Mouse (Mus musculus): ENCODE measurements around the gene Slc37a4. TPM values are rescaled to one million over a fixed set of nuclear protein-coding genes. Genes with fewer than 3 reads are reported as not detected.
"Not testable (repeated sequence)": the region's sequence is repeated elsewhere in the genome, so short reads cannot be mapped to it uniquely, and the experiment has no call there.

The Slc37a4 gene
- polyA plus RNA-seq, 1 experiment = 19.2 TPM

- Histone ChIP-seq H3K4me1 (ENCODE audit: control insufficient read depth, insufficient read depth, insufficient read length, low read length) (peaks cover 6% of the 10 kb centered on the region; the same call in 1 of the 2 replicates), H3K4me3 (ENCODE audit: insufficient read depth, low read depth, low read length) (peak within 1 kb of the TSS; percentile 86), H3K27ac (replicated peaks; ENCODE audit: low read depth, low read length) (peak within 1 kb of the TSS; percentile 77)
Measured at GRCm38 (mm10) chr9:44379054-44379834, 17.4 kb upstream of the Slc37a4 start, which contains the start of gene Hyou1. TSS of gene Hyou1 (plus strand) at chr9:44379490.

- Histone ChIP-seq H3K4me1 (ENCODE audit: control insufficient read depth, insufficient read depth, insufficient read length, low read length) (peaks cover 6% of the 10 kb centered on the region; the same call in 1 of the 2 replicates), H3K4me3 (ENCODE audit: insufficient read depth, low read depth, low read length) (peak overlapping the region; percentile 79), H3K27ac (replicated peaks; ENCODE audit: low read depth, low read length) (peak overlapping the region; percentile 77)
Measured at GRCm38 (mm10) chr9:44379862-44380261, 16.8 kb upstream of the Slc37a4 start.

GRCm38 (mm10) chr9:44384596-44384995 is 12.1 kb upstream of the Slc37a4 start:
- peaks cover 6% of the 10 kb centered on the region; the same call in 1 of the 2 replicates for H3K4me1 ChIP-seq (ENCODE audit: control insufficient read depth, insufficient read depth, insufficient read length, low read length)
- no peak overlapping the region for H3K27ac ChIP-seq (replicated peaks; ENCODE audit: low read depth, low read length)
- H3K4me3 ChIP-seq (ENCODE audit: insufficient read depth, low read depth, low read length) = no peak overlapping the region

GRCm38 (mm10) chr9:44387221-44387620 is 9.4 kb upstream of the Slc37a4 start:
- Histone ChIP-seq H3K4me1 (ENCODE audit: control insufficient read depth, insufficient read depth, insufficient read length, low read length) (no peaks in the 10 kb centered on the region), H3K4me3 (ENCODE audit: insufficient read depth, low read depth, low read length) (no peak overlapping the region), H3K27ac (replicated peaks; ENCODE audit: low read depth, low read length) (no peak overlapping the region)

GRCm38 (mm10) chr9:44389273-44389672 is 7.4 kb upstream of the Slc37a4 start:
- Histone ChIP-seq H3K4me1 (ENCODE audit: control insufficient read depth, insufficient read depth, insufficient read length, low read length) (no peaks in the 10 kb centered on the region), H3K27ac (replicated peaks; ENCODE audit: low read depth, low read length) (no peak overlapping the region), H3K4me3 (ENCODE audit: insufficient read depth, low read depth, low read length) (no peak overlapping the region)

- Histone ChIP-seq H3K27ac (replicated peaks; ENCODE audit: low read depth, low read length) (no peak overlapping the region), H3K4me1 (ENCODE audit: control insufficient read depth, insufficient read depth, insufficient read length, low read length) (peaks cover 2% of the 10 kb centered on the region; the same call in 1 of the 2 replicates), H3K4me3 (ENCODE audit: insufficient read depth, low read depth, low read length) (no peak overlapping the region)
Measured at GRCm38 (mm10) chr9:44391466-44391865, 5.2 kb upstream of the Slc37a4 start.

- Histone ChIP-seq H3K4me3 (ENCODE audit: insufficient read depth, low read depth, low read length) (no peak overlapping the region; the same call in 1 of the 2 replicates), H3K4me1 (ENCODE audit: control insufficient read depth, insufficient read depth, insufficient read length, low read length) (peaks cover 12% of the 10 kb centered on the region), H3K27ac (replicated peaks; ENCODE audit: low read depth, low read length) (no peak overlapping the region)
Measured at GRCm38 (mm10) chr9:44398087-44398486, 1.4 kb downstream of the Slc37a4 start.

- Histone ChIP-seq H3K4me1 (ENCODE audit: control insufficient read depth, insufficient read depth, insufficient read length, low read length) (peaks cover 12% of the 10 kb centered on the region), H3K4me3 (ENCODE audit: insufficient read depth, low read depth, low read length) (no peak overlapping the region; the same call in 1 of the 2 replicates), H3K27ac (replicated peaks; ENCODE audit: low read depth, low read length) (no peak overlapping the region)
Measured at GRCm38 (mm10) chr9:44398551-44398950, 1.9 kb downstream of the Slc37a4 start.

- Histone ChIP-seq H3K4me1 (ENCODE audit: control insufficient read depth, insufficient read depth, insufficient read length, low read length) (peaks cover 12% of the 10 kb centered on the region), H3K27ac (replicated peaks; ENCODE audit: low read depth, low read length) (no peak overlapping the region), H3K4me3 (ENCODE audit: insufficient read depth, low read depth, low read length) (no peak overlapping the region)
Measured at GRCm38 (mm10) chr9:44399114-44399794, 2.6 kb downstream of the Slc37a4 start.

GRCm38 (mm10) chr9:44399795-44400114 is 3.1 kb downstream of the Slc37a4 start:
- peaks cover 12% of the 10 kb centered on the region for H3K4me1 ChIP-seq (ENCODE audit: control insufficient read depth, insufficient read depth, insufficient read length, low read length)
- H3K4me3 ChIP-seq (ENCODE audit: insufficient read depth, low read depth, low read length) = no peak overlapping the region
- no peak overlapping the region for H3K27ac ChIP-seq (replicated peaks; ENCODE audit: low read depth, low read length)

GRCm38 (mm10) chr9:44401081-44401480 is 4.4 kb downstream of the Slc37a4 start:
- peaks cover 11% of the 10 kb centered on the region for H3K4me1 ChIP-seq (ENCODE audit: control insufficient read depth, insufficient read depth, insufficient read length, low read length)
- no peak overlapping the region for H3K4me3 ChIP-seq (ENCODE audit: insufficient read depth, low read depth, low read length)
- H3K27ac ChIP-seq (replicated peaks; ENCODE audit: low read depth, low read length) = peak overlapping the region; percentile 11; the same call in 1 of the 2 replicates

- H3K4me3 ChIP-seq (ENCODE audit: insufficient read depth, low read depth, low read length) = no peak overlapping the region
- H3K4me1 ChIP-seq (ENCODE audit: control insufficient read depth, insufficient read depth, insufficient read length, low read length) = peaks cover 8% of the 10 kb centered on the region
- no peak overlapping the region for H3K27ac ChIP-seq (replicated peaks; ENCODE audit: low read depth, low read length)
Measured at GRCm38 (mm10) chr9:44405011-44405410, 8.4 kb downstream of the Slc37a4 start.

- H3K4me1 ChIP-seq (ENCODE audit: control insufficient read depth, insufficient read depth, insufficient read length, low read length) = no peaks in the 10 kb centered on the region
- peak within 1 kb of the TSS; percentile 88 for H3K4me3 ChIP-seq (ENCODE audit: insufficient read depth, low read depth, low read length)
- peak within 1 kb of the TSS; percentile 97 for H3K27ac ChIP-seq (replicated peaks; ENCODE audit: low read depth, low read length)
Measured at GRCm38 (mm10) chr9:44406906-44407751, 10.5 kb downstream of the Slc37a4 start, which contains the start of the genes Rps25 and Trappc4. TSS of gene Rps25 (plus strand) at chr9:44407139. TSS of gene Trappc4 (minus strand) at chr9:44407600.

- Histone ChIP-seq H3K4me3 (ENCODE audit: insufficient read depth, low read depth, low read length) (peak overlapping the region; percentile 88), H3K27ac (replicated peaks; ENCODE audit: low read depth, low read length) (peak overlapping the region; percentile 73), H3K4me1 (ENCODE audit: control insufficient read depth, insufficient read depth, insufficient read length, low read length) (no peaks in the 10 kb centered on the region)
Measured at GRCm38 (mm10) chr9:44407752-44408097, 11.1 kb downstream of the Slc37a4 start.

- not testable (repeated sequence) for H3K4me1 ChIP-seq (ENCODE audit: control insufficient read depth, insufficient read depth, insufficient read length, low read length); H3K27ac ChIP-seq (replicated peaks; ENCODE audit: low read depth, low read length)
- H3K4me3 ChIP-seq (ENCODE audit: insufficient read depth, low read depth, low read length) = peak overlapping the region; percentile 88
Measured at GRCm38 (mm10) chr9:44408693-44409092, 12.0 kb downstream of the Slc37a4 start.

Data from brown adipose tissue, adult 24 weeks (tissue).